Mouse (Mus musculus): Measurements from ENCODE around the gene Flad1. TPM values are rescaled to one million over a fixed set of nuclear protein-coding genes. Genes with fewer than 3 reads are reported as not detected.
A peak's percentile ranks its signal among the peaks of the same experiment; 100 is the strongest.

The Flad1 gene
- total RNA-seq, 1 experiment = 20.3 TPM

GRCm38 (mm10) chr3:89367338-89367737 is 44.3 kb downstream of the Flad1 start:
- Histone ChIP-seq H3K27ac (ENCODE audit: insufficient read depth, low read depth, low read length, poor library complexity, severe bottlenecking) (no peak overlapping the region), H3K9ac (ENCODE audit: insufficient read depth, low read depth, low read length, poor library complexity, severe bottlenecking) (no peak overlapping the region), H3K36me3 (ENCODE audit: control insufficient read depth, insufficient read depth, low read length, poor library complexity, severe bottlenecking) (no peaks in the 10 kb centered on the region), H3K4me3 (ENCODE audit: insufficient read depth in 1 of 2, low read depth in 1 of 2, low read length in 2 of 2, poor library complexity in 1 of 2, severe bottlenecking in 1 of 2) (no peak overlapping the region), H3K9me3 (ENCODE audit: control insufficient read depth, insufficient read depth, low read depth, low read length) (no peaks in the 10 kb centered on the region), H3K4me1 (ENCODE audit: control insufficient read depth in 2 of 2, insufficient read depth in 2 of 2, low read length in 2 of 2, poor library complexity in 1 of 2) (peaks cover 0 to 5% of the 10 kb centered on the region in 2 experiments; a peak in 1 of 4 replicates)
- in situ Hi-C loops (cut with MboI; ENCODE audit: low sequenced_read_pairs in 2 of 2, unreplicated experiment in 2 of 2) = no loop called here
- DNase-seq (ENCODE audit: low read depth, low spot score) = no peak
- no peak for TF ChIP-seq ZC3H11A (IDR thresholded peaks at IDR 0.05; ENCODE audit: borderline replicate concordance, low read depth, low read length)

- no peaks in the 10 kb centered on the region for H3K9me3 ChIP-seq (ENCODE audit: control insufficient read depth, insufficient read depth, low read depth, low read length)
- no peak for DNase-seq (ENCODE audit: low read depth, low spot score)
- in situ Hi-C loops (cut with MboI; ENCODE audit: low sequenced_read_pairs in 2 of 2, unreplicated experiment in 2 of 2) = no loop called here
- no peak for TF ChIP-seq HCFC1 (IDR thresholded peaks at IDR 0.05; ENCODE audit: borderline replicate concordance, insufficient read depth, low read length)
- TF ChIP-seq ZNF384 (IDR thresholded peaks at IDR 0.05; ENCODE audit: low read depth, low read length) = no peak
- TF ChIP-seq ZC3H11A (IDR thresholded peaks at IDR 0.05; ENCODE audit: borderline replicate concordance, low read depth, low read length) = no peak
- TF ChIP-seq CHD2 (IDR thresholded peaks at IDR 0.05; ENCODE audit: low read depth, low read length) = no peak
- TF ChIP-seq MAFK (IDR thresholded peaks at IDR 0.05; ENCODE audit: insufficient read depth, low read depth, low read length) = no peak
- H3K4me1 ChIP-seq (ENCODE audit: control insufficient read depth in 2 of 2, insufficient read depth in 2 of 2, low read length in 2 of 2, poor library complexity in 1 of 2) = peaks cover 0 to 3% of the 10 kb centered on the region in 2 experiments; a peak in 1 of 4 replicates
- no peak overlapping the region for H3K27ac ChIP-seq (ENCODE audit: insufficient read depth, low read depth, low read length, poor library complexity, severe bottlenecking)
- peak overlapping the region; percentile 30 to 37; a peak in 2 of 4 replicates for H3K4me3 ChIP-seq (ENCODE audit: insufficient read depth in 1 of 2, low read depth in 1 of 2, low read length in 2 of 2, poor library complexity in 1 of 2, severe bottlenecking in 1 of 2)
- H3K9ac ChIP-seq (ENCODE audit: insufficient read depth, low read depth, low read length, poor library complexity, severe bottlenecking) = no peak overlapping the region
- no peaks in the 10 kb centered on the region for H3K36me3 ChIP-seq (ENCODE audit: control insufficient read depth, insufficient read depth, low read length, poor library complexity, severe bottlenecking)
Observed at GRCm38 (mm10) chr3:89365486-89366414, 45.9 kb downstream of the Flad1 start.

GRCm38 (mm10) chr3:89365153-89365485 is 46.6 kb downstream of the Flad1 start, which contains the start of gene Dcst1:
Gene Dcst1 (minus strand): TSS chr3:89365253.
- peak within 1 kb of the TSS; percentile 30 to 37; a peak in 2 of 4 replicates for H3K4me3 ChIP-seq (ENCODE audit: insufficient read depth in 1 of 2, low read depth in 1 of 2, low read length in 2 of 2, poor library complexity in 1 of 2, severe bottlenecking in 1 of 2)
- no peak within 1 kb of the TSS for H3K9ac ChIP-seq (ENCODE audit: insufficient read depth, low read depth, low read length, poor library complexity, severe bottlenecking)
- TF ChIP-seq ZC3H11A (IDR thresholded peaks at IDR 0.05; ENCODE audit: borderline replicate concordance, low read depth, low read length) = no peak
- no peak for TF ChIP-seq CHD2 (IDR thresholded peaks at IDR 0.05; ENCODE audit: low read depth, low read length)
- no peak for TF ChIP-seq HCFC1 (IDR thresholded peaks at IDR 0.05; ENCODE audit: borderline replicate concordance, insufficient read depth, low read length)
- no peak for TF ChIP-seq ZNF384 (IDR thresholded peaks at IDR 0.05; ENCODE audit: low read depth, low read length)
- no peak for TF ChIP-seq MAFK (IDR thresholded peaks at IDR 0.05; ENCODE audit: insufficient read depth, low read depth, low read length)
- in situ Hi-C loops (cut with MboI; ENCODE audit: low sequenced_read_pairs in 2 of 2, unreplicated experiment in 2 of 2) = no loop called here
- DNase-seq (ENCODE audit: low read depth, low spot score) = no peak
- H3K36me3 ChIP-seq (ENCODE audit: control insufficient read depth, insufficient read depth, low read length, poor library complexity, severe bottlenecking) = no peaks in the 10 kb centered on the region
- H3K9me3 ChIP-seq (ENCODE audit: control insufficient read depth, insufficient read depth, low read depth, low read length) = no peaks in the 10 kb centered on the region
- H3K27ac ChIP-seq (ENCODE audit: insufficient read depth, low read depth, low read length, poor library complexity, severe bottlenecking) = no peak within 1 kb of the TSS
- no peaks in the 10 kb centered on the region; a peak in 1 of 4 replicates for H3K4me1 ChIP-seq (ENCODE audit: control insufficient read depth in 2 of 2, insufficient read depth in 2 of 2, low read length in 2 of 2, poor library complexity in 1 of 2)

GRCm38 (mm10) chr3:89364631-89365030 is 47.0 kb downstream of the Flad1 start:
- no peak overlapping the region for H3K9ac ChIP-seq (ENCODE audit: insufficient read depth, low read depth, low read length, poor library complexity, severe bottlenecking)
- no peak for DNase-seq (ENCODE audit: low read depth, low spot score)
- H3K36me3 ChIP-seq (ENCODE audit: control insufficient read depth, insufficient read depth, low read length, poor library complexity, severe bottlenecking) = no peaks in the 10 kb centered on the region
- TF ChIP-seq CHD2 (IDR thresholded peaks at IDR 0.05; ENCODE audit: low read depth, low read length) (no peak), MAFK (IDR thresholded peaks at IDR 0.05; ENCODE audit: insufficient read depth, low read depth, low read length) (no peak), ZNF384 (IDR thresholded peaks at IDR 0.05; ENCODE audit: low read depth, low read length) (no peak), ZC3H11A (IDR thresholded peaks at IDR 0.05; ENCODE audit: borderline replicate concordance, low read depth, low read length) (no peak), HCFC1 (IDR thresholded peaks at IDR 0.05; ENCODE audit: borderline replicate concordance, insufficient read depth, low read length) (no peak)
- peaks cover 0 to under 1% of the 10 kb centered on the region in 2 experiments; a peak in 1 of 4 replicates for H3K4me1 ChIP-seq (ENCODE audit: control insufficient read depth in 2 of 2, insufficient read depth in 2 of 2, low read length in 2 of 2, poor library complexity in 1 of 2)
- H3K9me3 ChIP-seq (ENCODE audit: control insufficient read depth, insufficient read depth, low read depth, low read length) = no peaks in the 10 kb centered on the region
- H3K27ac ChIP-seq (ENCODE audit: insufficient read depth, low read depth, low read length, poor library complexity, severe bottlenecking) = no peak overlapping the region
- in situ Hi-C loops (cut with MboI; ENCODE audit: low sequenced_read_pairs in 2 of 2, unreplicated experiment in 2 of 2) = no loop called here
- no peak overlapping the region for H3K4me3 ChIP-seq (ENCODE audit: insufficient read depth in 1 of 2, low read depth in 1 of 2, low read length in 2 of 2, poor library complexity in 1 of 2, severe bottlenecking in 1 of 2)

Data from ES-E14 (cell line).